Mouse (Mus musculus): Measurements from ENCODE around the gene Emcn.

Emcn gene

DNA sequence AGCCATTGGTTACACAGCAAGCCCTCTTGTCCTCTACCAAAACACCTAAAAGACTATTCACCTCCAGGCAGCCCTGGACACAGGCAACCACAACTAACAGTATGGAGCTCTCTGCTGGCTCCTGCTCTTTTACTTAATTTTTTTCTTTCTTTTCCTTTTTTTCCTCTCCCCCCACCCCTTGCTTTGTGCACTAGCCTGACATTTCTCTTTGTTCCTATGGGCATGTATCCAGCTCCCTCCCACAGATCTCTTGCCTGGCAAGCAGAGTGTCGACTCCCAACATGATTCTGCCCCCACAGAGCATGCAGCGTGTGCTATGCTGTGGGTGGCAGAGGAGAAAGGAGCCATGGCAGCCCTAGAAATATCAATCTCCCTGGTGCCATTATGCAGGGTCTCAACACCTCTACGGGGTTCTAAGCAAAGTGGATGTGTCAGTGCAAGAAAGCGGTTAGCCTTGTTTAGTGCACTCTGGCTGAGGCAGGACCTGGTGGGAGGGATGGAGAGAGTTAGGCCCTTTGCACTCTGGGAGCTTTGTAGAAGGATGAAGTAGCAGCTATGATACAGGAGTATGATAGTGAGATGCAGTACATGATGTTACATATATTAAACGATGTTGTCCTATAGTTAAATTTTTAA, 74.7 kb downstream of the Emcn start:
- peak; percentile 74 for DNase-seq

DNA sequence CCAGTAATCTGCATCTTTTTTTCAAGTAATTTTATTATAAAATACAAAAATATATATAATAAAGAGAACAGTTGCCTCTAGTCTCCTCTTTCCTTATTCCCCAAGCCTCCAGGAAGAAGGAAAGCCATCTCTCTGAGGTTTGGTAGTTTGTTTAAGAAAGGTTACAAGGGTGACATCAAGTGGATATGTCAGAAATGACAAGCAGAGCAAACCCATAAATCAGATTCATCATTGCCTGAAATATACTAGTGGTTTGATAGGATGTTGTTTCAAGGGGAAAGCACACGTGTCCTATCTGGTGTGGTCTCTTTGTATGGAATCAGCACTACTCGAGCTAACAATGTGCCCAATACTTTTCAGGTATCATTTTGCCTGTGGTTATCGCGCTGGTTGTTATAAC, 77.8 kb downstream of the Emcn start:
- DNase-seq: peak; percentile 8

- DNase-seq: no peak
Measured at GRCm38 (mm10) chr3:137429516-137429915, 88.6 kb downstream of the Emcn start.

DNA sequence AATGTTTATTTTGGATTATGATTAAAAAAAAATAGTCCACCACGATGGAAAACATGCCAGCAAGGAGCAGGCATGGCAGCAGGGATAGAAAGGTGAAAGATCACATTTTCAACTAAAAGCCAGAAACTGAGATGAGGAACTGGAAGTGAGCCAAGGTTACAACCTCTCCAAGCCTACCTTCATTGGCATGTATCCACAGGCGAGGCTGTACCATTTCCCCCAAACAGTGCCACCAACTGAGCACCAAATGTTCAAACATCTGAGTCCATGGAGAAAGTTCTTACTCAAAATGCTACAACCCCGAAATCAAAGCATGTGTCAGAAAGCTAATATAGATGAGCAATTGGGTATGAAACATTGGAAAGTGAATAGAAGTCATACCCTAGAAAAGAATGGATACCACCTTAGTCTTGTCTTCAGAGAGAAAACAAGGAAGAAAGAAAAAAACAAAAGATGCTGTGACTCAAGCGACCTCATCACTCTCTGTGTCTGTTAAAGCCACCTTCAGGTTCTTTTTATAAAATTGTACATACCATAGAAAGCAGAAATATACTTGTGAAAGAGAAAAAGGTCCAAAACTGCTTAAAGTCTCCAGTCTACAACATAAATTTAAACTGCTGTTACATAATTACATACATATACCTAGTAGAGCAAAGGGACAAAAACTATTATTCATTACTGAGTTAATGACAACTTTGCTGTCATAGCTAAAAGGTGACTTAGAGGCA, 124.2 kb downstream of the Emcn start:
- DNase-seq: peak; percentile 90

GRCm38 (mm10) chr3:137465953-137466352, 125.1 kb downstream of the Emcn start:
- DNase-seq: no peak

DNA sequence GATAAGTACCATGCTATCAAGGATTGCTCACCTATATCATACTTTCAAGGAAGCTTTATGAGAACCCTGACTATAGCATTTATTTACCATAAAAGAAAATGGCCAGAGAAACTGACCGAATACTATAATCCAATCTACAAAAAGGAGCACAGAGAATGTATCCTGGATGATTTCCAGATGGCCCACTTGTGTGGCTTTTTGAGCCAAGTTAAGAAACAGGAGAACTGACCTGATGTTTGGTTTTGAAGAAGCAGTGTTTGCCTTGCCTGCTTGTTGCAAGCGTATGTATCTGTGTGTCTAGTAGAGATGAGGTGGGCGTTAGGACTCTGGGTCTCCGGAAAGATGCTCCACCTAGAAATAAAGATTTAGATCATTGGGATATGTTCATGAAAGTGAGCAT, 125.9 kb downstream of the Emcn start:
- peak; percentile 45 for DNase-seq

DNA sequence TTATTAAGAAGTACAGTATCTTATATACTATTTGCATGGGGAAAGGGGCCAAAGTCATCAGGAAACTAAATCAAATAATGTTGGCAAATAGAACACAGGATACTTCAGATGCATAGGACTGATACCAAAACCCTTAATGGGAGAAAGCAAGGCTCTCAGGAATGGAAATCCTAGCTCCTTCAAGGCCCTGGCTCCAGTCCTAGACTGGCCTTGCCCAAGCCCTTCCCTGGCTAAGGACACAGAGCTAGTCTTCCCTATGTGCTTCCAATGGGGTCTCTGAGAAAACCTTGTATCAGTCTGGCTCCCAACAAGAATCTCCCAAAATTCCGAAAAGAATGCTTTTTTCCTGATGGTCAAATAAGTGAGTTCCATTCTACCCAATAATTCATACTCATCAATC, 126.5 kb downstream of the Emcn start:
- no peak for DNase-seq

- no peak for DNase-seq
Measured at GRCm38 (mm10) chr3:137472145-137472544, 131.3 kb downstream of the Emcn start.

DNA sequence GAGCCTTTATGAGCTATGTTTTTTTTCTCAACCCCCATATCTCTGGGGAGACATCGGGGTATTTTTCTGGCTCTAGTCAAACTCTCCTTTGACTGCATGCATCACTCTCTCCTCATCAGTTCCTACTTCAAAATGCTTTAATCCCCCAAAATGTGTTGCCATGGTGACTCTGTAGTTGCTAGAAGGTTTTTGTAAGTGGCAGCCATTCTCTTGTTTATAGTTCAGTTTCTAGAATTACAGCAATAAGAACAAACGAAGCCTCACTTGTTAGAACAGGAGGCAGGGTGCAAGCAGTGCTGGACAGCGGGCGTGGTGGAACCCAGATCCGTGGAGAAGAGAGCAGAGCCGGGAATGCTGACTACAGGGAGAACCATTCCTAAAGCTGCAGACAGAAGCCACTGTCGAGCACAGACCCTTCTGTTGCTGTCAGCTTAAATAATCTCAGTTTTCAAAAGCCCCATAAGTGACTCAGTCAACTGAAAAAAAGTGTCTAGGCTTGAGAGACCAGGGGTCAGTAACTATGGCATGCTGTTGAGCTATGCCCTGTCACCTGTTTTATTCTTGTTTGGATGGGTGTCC, 139.0 kb downstream of the Emcn start:
- no peak for DNase-seq

GRCm38 (mm10) chr3:137481157-137481556, 140.3 kb downstream of the Emcn start:
- no peak for DNase-seq

Data from cerebellum, adult 11-12 months (tissue).